Mouse (Mus musculus): ENCODE measurements around the gene Mptx2.
"Not testable (repeated sequence)": the region's sequence is repeated elsewhere in the genome, so short reads cannot be mapped to it uniquely, and the experiment has no call there.

The Mptx2 gene

GRCm38 (mm10) chr1:173277677-173278076, at the start of gene Mptx2:
Gene Mptx2 (minus strand): TSS chr1:173277777.
- no peak for DNase-seq (ENCODE audit: low spot score in 2 of 2)

GRCm38 (mm10) chr1:173326552-173326951, 49.0 kb upstream of the Mptx2 start:
- no peak for DNase-seq (ENCODE audit: low spot score in 2 of 2)

- DNase-seq (ENCODE audit: low spot score in 2 of 2), result no peak
These were observed 47.8 kb upstream of the Mptx2 start for GRCm38 (mm10) chr1:173325395-173325794.

GRCm38 (mm10) chr1:173324961-173325360, 47.4 kb upstream of the Mptx2 start:
- DNase-seq (ENCODE audit: low spot score in 2 of 2), result no peak

GRCm38 (mm10) chr1:173323839-173324585, 46.4 kb upstream of the Mptx2 start:
- peak in 1 of 2 experiments; percentile 11 for DNase-seq (ENCODE audit: low spot score in 2 of 2)

- no peak for DNase-seq (ENCODE audit: low spot score in 2 of 2)
These were observed 44.7 kb upstream of the Mptx2 start for GRCm38 (mm10) chr1:173322249-173322627.

- no peak for DNase-seq (ENCODE audit: low spot score in 2 of 2)
These were observed 44.1 kb upstream of the Mptx2 start for GRCm38 (mm10) chr1:173321593-173322248.

GRCm38 (mm10) chr1:173317925-173318477, 40.4 kb upstream of the Mptx2 start:
- DNase-seq (ENCODE audit: low spot score in 2 of 2), result no peak

- DNase-seq (ENCODE audit: low spot score in 2 of 2), result no peak
These were observed 38.1 kb upstream of the Mptx2 start for GRCm38 (mm10) chr1:173315725-173316124.

- not testable (repeated sequence) for DNase-seq (ENCODE audit: low spot score in 2 of 2)
These were observed 36.0 kb upstream of the Mptx2 start for GRCm38 (mm10) chr1:173313535-173314050.

- not testable (repeated sequence) for DNase-seq (ENCODE audit: low spot score in 2 of 2)
These were observed 25.2 kb upstream of the Mptx2 start for GRCm38 (mm10) chr1:173302795-173303194.

GRCm38 (mm10) chr1:173265701-173266100, 11.9 kb downstream of the Mptx2 start, which contains the start of gene Olfr418:
Gene Olfr418 (plus strand): TSS chr1:173266001.
- DNase-seq (ENCODE audit: low spot score in 2 of 2), result no peak

GRCm38 (mm10) chr1:173249888-173250287, 27.7 kb downstream of the Mptx2 start:
- DNase-seq (ENCODE audit: low spot score in 2 of 2), result no peak

- not testable (repeated sequence) for DNase-seq (ENCODE audit: low spot score in 2 of 2)
These were observed 40.6 kb downstream of the Mptx2 start for GRCm38 (mm10) chr1:173237004-173237403.

GRCm38 (mm10) chr1:173227081-173227480, 50.5 kb downstream of the Mptx2 start, which contains the start of gene Fcer1a:
Gene Fcer1a (minus strand): TSS chr1:173227214.
- no peak for DNase-seq (ENCODE audit: low spot score in 2 of 2)

Data from urinary bladder, postnatal 36 days (tissue).